Mouse (Mus musculus) hindbrain, embryonic 14.5 days (tissue): ENCODE data around the gene Naaladl2. TPM values are rescaled to one million over a fixed set of nuclear protein-coding genes. Genes with fewer than 3 reads are reported as not detected.
"Not testable (repeated sequence)": the region's sequence is repeated elsewhere in the genome, so short reads cannot be mapped to it uniquely, and the experiment has no call there.

Experiments
- ATAC-seq: fragments of 200-750 bp; cut with Nextera tagmentation; 2 replicates; pipeline ENCODE4 v1.8.0; 2017; ENCODE audit warnings: moderate number of reproducible peaks, mild to moderate bottlenecking, moderate TSS enrichment, moderate library complexity; ENCODE audit not compliant: low FRiP score
- DNase-seq: peaks from one replicate; pipeline ENCODE4 v3.0.0-alpha.2; 2015; ENCODE audit warnings: low spot score
- H3K27ac ChIP-seq: fragments of 300-500 bp; sonication (generic); 2 replicates; pipeline ENCODE4 v1.5.1; 2014; ENCODE audit warnings: mild to moderate bottlenecking, moderate library complexity
- H3K27me3 ChIP-seq: fragments of 300-500 bp; sonication (generic); 2 replicates; pipeline ENCODE4 v1.6.1; 2014; ENCODE audit warnings: mild to moderate bottlenecking, low read length, mixed read lengths; ENCODE audit not compliant: control insufficient read depth, insufficient read depth
- H3K36me3 ChIP-seq: fragments of 300-500 bp; sonication (generic); replicated peaks from 2 replicates; pipeline ENCODE4 v1.6.1; 2014; ENCODE audit not compliant: control insufficient read depth, insufficient read depth
- H3K4me1 ChIP-seq: fragments of 300-500 bp; sonication (generic); replicated peaks from 2 replicates; pipeline ENCODE4 v1.6.1; 2014; ENCODE audit warnings: antibody characterized with exemption, low read length, mixed read lengths; ENCODE audit not compliant: control insufficient read depth, insufficient read depth
- H3K4me2 ChIP-seq: fragments of 300-500 bp; sonication (generic); replicated peaks from 2 replicates; pipeline ENCODE4 v1.6.1; 2014; ENCODE audit warnings: mild to moderate bottlenecking, moderate library complexity
- H3K4me3 ChIP-seq: fragments of 300-500 bp; sonication (generic); replicated peaks from 2 replicates; pipeline ENCODE4 v1.5.1; 2014; ENCODE audit warnings: mild to moderate bottlenecking, low read length
- H3K9ac ChIP-seq: fragments of 300-500 bp; sonication (generic); 2 replicates; pipeline ENCODE4 v1.6.1; 2014
- H3K9me3 ChIP-seq: fragments of 300-500 bp; sonication (generic); 2 replicates; pipeline ENCODE4 v1.6.1; 2016; ENCODE audit warnings: low read length; ENCODE audit not compliant: control insufficient read depth
- WGBS: fragments of 180-500 bp; shearing (Covaris S2); extraction: QIAGEN DNeasy Blood & Tissue Kit; methylation state at CpG from one replicate; pipeline ENCODE4 v1.1.7; 2014; 5-methylcytosine and 5-hydroxymethylcytosine counted together
- polyA plus RNA-seq: library from polyadenylated mRNA; unstranded; fragments of >200 nt; fragmentation: Nextera tagmentation; extraction: Ambion mirVana; gene quantifications from 2 replicates; pipeline ENCODE4 v1.2.1, GENCODE M21; 2014

Naaladl2 gene
- polyA plus RNA-seq, 1 experiment from 2014 or later: 0.63 TPM

- H3K4me2 ChIP-seq, H3K9ac ChIP-seq, DNase-seq, ATAC-seq, H3K4me3 ChIP-seq, H3K36me3 ChIP-seq, H3K27me3 ChIP-seq, H3K4me1 ChIP-seq, H3K27ac ChIP-seq, H3K9me3 ChIP-seq: not testable (repeated sequence)
- 40% methylated on average over 2 of the region's 2 CpGs for WGBS
Measured at GRCm38 (mm10) chr3:25006802-25007201, 137.3 kb downstream of the Naaladl2 start.

GRCm38 (mm10) chr3:24992577-24992976 is 151.5 kb downstream of the Naaladl2 start:
- Histone ChIP-seq H3K9ac (no peak overlapping the region), H3K4me3 (no peak overlapping the region), H3K4me1 (no peaks in the 10 kb centered on the region), H3K27ac (no peak overlapping the region), H3K4me2 (no peak overlapping the region), H3K36me3 (no peaks in the 10 kb centered on the region), H3K27me3 (no peaks in the 10 kb centered on the region), H3K9me3 (no peaks in the 10 kb centered on the region)
- WGBS: 38% methylated on average over 2 of the region's 2 CpGs
- ATAC-seq (peak; percentile 27), DNase-seq (no peak)

GRCm38 (mm10) chr3:24992078-24992477 is 152.0 kb downstream of the Naaladl2 start:
- Histone ChIP-seq H3K36me3 (no peaks in the 10 kb centered on the region), H3K27me3 (no peaks in the 10 kb centered on the region), H3K4me3 (no peak overlapping the region), H3K27ac (no peak overlapping the region), H3K4me2 (no peak overlapping the region), H3K9ac (no peak overlapping the region), H3K9me3 (no peaks in the 10 kb centered on the region), H3K4me1 (no peaks in the 10 kb centered on the region)
- no peak for ATAC-seq
- no peak for DNase-seq
- 55% methylated on average over 3 of the region's 3 CpGs for WGBS

- Histone ChIP-seq H3K9me3 (no peaks in the 10 kb centered on the region), H3K9ac (no peak overlapping the region), H3K36me3 (no peaks in the 10 kb centered on the region), H3K27ac (no peak overlapping the region), H3K4me2 (no peak overlapping the region), H3K4me1 (no peaks in the 10 kb centered on the region), H3K4me3 (no peak overlapping the region), H3K27me3 (no peaks in the 10 kb centered on the region)
- 75% methylated on average over 4 of the region's 4 CpGs for WGBS
- DNase-seq: no peak
- no peak for ATAC-seq
Measured at GRCm38 (mm10) chr3:24982111-24982510, 161.9 kb downstream of the Naaladl2 start.

- Histone ChIP-seq H3K4me2 (no peak overlapping the region), H3K36me3 (no peaks in the 10 kb centered on the region), H3K4me3 (no peak overlapping the region), H3K9me3 (no peaks in the 10 kb centered on the region), H3K27ac (no peak overlapping the region), H3K4me1 (no peaks in the 10 kb centered on the region), H3K9ac (no peak overlapping the region), H3K27me3 (no peaks in the 10 kb centered on the region)
- ATAC-seq (no peak), DNase-seq (no peak)
- WGBS: 84% methylated on average over 2 of the region's 2 CpGs
Measured at GRCm38 (mm10) chr3:24942170-24942569, 201.9 kb downstream of the Naaladl2 start.

- DNase-seq (no peak), ATAC-seq (0 out of 2 replicates have a peak, but pooled peaks have one; percentile 14)
- Histone ChIP-seq H3K27ac (no peak overlapping the region), H3K9ac (no peak overlapping the region), H3K36me3 (no peaks in the 10 kb centered on the region), H3K4me3 (no peak overlapping the region), H3K9me3 (no peaks in the 10 kb centered on the region), H3K27me3 (no peaks in the 10 kb centered on the region), H3K4me2 (no peak overlapping the region), H3K4me1 (no peaks in the 10 kb centered on the region)
- 73% methylated on average over 5 of the region's 5 CpGs for WGBS
Measured at GRCm38 (mm10) chr3:24938507-24939182, 205.4 kb downstream of the Naaladl2 start.

- Histone ChIP-seq H3K4me3 (no peak overlapping the region), H3K9ac (no peak overlapping the region), H3K9me3 (no peaks in the 10 kb centered on the region), H3K27me3 (no peaks in the 10 kb centered on the region), H3K4me2 (no peak overlapping the region), H3K36me3 (no peaks in the 10 kb centered on the region), H3K27ac (no peak overlapping the region), H3K4me1 (no peaks in the 10 kb centered on the region)
- DNase-seq (no peak), ATAC-seq (no peak)
- 57% methylated on average over 2 of the region's 2 CpGs for WGBS
Measured at GRCm38 (mm10) chr3:24921811-24922210, 222.2 kb downstream of the Naaladl2 start.

GRCm38 (mm10) chr3:24921401-24921800 is 222.7 kb downstream of the Naaladl2 start:
- no peak overlapping the region for H3K4me2 ChIP-seq
- H3K27me3 ChIP-seq: no peaks in the 10 kb centered on the region
- H3K4me1 ChIP-seq: no peaks in the 10 kb centered on the region
- WGBS: 69% methylated on average over 6 of the region's 6 CpGs
- no peaks in the 10 kb centered on the region for H3K36me3 ChIP-seq
- DNase-seq (no peak), ATAC-seq (no peak)
- no peak overlapping the region for H3K27ac ChIP-seq
- H3K9me3 ChIP-seq: no peaks in the 10 kb centered on the region
- H3K4me3 ChIP-seq: no peak overlapping the region
- no peak overlapping the region for H3K9ac ChIP-seq

- Histone ChIP-seq H3K27ac (no peak overlapping the region), H3K27me3 (no peaks in the 10 kb centered on the region), H3K4me1 (no peaks in the 10 kb centered on the region), H3K4me2 (no peak overlapping the region), H3K9me3 (no peaks in the 10 kb centered on the region), H3K4me3 (no peak overlapping the region), H3K9ac (no peak overlapping the region), H3K36me3 (no peaks in the 10 kb centered on the region)
- WGBS: 82% methylated on average over 3 of the region's 3 CpGs
- ATAC-seq (no peak), DNase-seq (no peak)
Measured at GRCm38 (mm10) chr3:24905425-24905960, 238.6 kb downstream of the Naaladl2 start.
